Mouse (Mus musculus): ENCODE results near the gene Ftsj1. TPM values are rescaled to one million over a fixed set of nuclear protein-coding genes. Genes with fewer than 3 reads are reported as not detected.

Gene Ftsj1
- total and polyA plus RNA-seq, 3 experiments, result 51.8 to 124 TPM; not detected in 1

DNA sequence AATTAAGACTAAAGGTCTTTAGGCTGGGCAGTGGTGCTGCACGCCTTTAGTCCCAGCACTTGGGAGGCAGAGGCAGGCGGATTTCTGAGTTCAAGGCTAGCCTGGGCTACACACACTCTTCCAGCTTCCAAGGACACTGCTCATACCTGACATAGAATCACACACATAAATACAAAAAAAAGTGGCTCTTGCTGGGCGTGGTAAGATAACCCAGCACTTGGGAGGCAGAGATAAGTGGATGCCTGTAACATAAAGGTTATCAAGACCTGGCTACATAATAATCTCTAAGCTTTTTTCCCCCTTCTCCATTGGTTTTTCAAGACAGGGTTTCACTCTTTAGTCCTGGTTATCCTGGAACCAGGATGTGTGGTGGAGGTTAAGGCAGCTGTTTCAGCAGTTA lies 18.6 kb downstream of the Ftsj1 start:
- peaks cover 0 to 7% of the 10 kb centered on the region in 2 experiments; a peak in 2 of 4 replicates for H3K36me3 ChIP-seq (ENCODE audit: control insufficient read depth in 1 of 2, insufficient read depth in 2 of 2, low read length in 2 of 2)
- DNase-seq (ENCODE audit: low read depth, low spot score), result peak; percentile 45
- H3K9ac ChIP-seq (ENCODE audit: control insufficient read depth, low read depth, low read length, poor library complexity, severe bottlenecking), result no peak overlapping the region
- H3K79me2 ChIP-seq (ENCODE audit: control insufficient read depth, insufficient read depth, low read length, poor library complexity), result no peaks in the 10 kb centered on the region
- no peaks in the 10 kb centered on the region for H3K9me3 ChIP-seq (replicated peaks; ENCODE audit: insufficient read depth, low read length)
- H3K4me1 ChIP-seq (ENCODE audit: control insufficient read depth in 1 of 2, insufficient read depth in 2 of 2, low read length in 2 of 2), result peaks cover 5 to 8% of the 10 kb centered on the region in 2 experiments
- H3K4me3 ChIP-seq (ENCODE audit: control insufficient read depth in 1 of 2, insufficient read depth in 1 of 2, low read depth in 2 of 2, low read length in 2 of 2), result no peak overlapping the region
- H3K27ac ChIP-seq (ENCODE audit: control insufficient read depth, low read depth, low read length), result no peak overlapping the region
- no peaks in the 10 kb centered on the region for H3K27me3 ChIP-seq (ENCODE audit: control insufficient read depth in 1 of 2, insufficient read depth in 2 of 2, low read length in 2 of 2)
- peak; percentile 82 for TF ChIP-seq GATA1 (IDR thresholded peaks at IDR 0.05; ENCODE audit: low read depth, low read length)
- no peak for TF ChIP-seq NRF1 (IDR thresholded peaks at IDR 0.05; ENCODE audit: insufficient read depth, low read depth, low read length, poor library complexity, severe bottlenecking)
- no peak for TF ChIP-seq USF2 (IDR thresholded peaks at IDR 0.05; ENCODE audit: borderline replicate concordance in 1 of 2, insufficient read depth in 1 of 2, low read depth in 1 of 2, low read length in 2 of 2)
- no peak for TF ChIP-seq TBP (IDR thresholded peaks at IDR 0.05; ENCODE audit: low read depth, low read length)
- no peak for TF ChIP-seq POLR2AphosphoS2 (IDR thresholded peaks at IDR 0.05; ENCODE audit: low read length)
- 0 out of 2 replicates have a peak, but pooled peaks have one; percentile 21 for TF ChIP-seq ETS1 (IDR thresholded peaks at IDR 0.05; ENCODE audit: low read depth, low read length)
- no peak for TF ChIP-seq MAFK (IDR thresholded peaks at IDR 0.05; ENCODE audit: borderline replicate concordance, low read depth, low read length)
- no peak for TF ChIP-seq USF1 (IDR thresholded peaks at IDR 0.05; ENCODE audit: low read depth, low read length)
- no peak for TF ChIP-seq HCFC1 (IDR thresholded peaks at IDR 0.05; ENCODE audit: low read depth, low read length)
- no peak for TF ChIP-seq CHD1 (IDR thresholded peaks at IDR 0.05; ENCODE audit: low read depth, low read length)
- TF ChIP-seq BHLHE40 (IDR thresholded peaks at IDR 0.05; ENCODE audit: borderline replicate concordance, low read depth, low read length), result no peak
- TF ChIP-seq MYB (IDR thresholded peaks at IDR 0.05; ENCODE audit: low read depth, low read length), result no peak
- no peak for TF ChIP-seq JUND (IDR thresholded peaks at IDR 0.05; ENCODE audit: low read depth, low read length)
- TF ChIP-seq TCF12 (IDR thresholded peaks at IDR 0.05; ENCODE audit: low read depth, low read length), result peak; percentile 82
- TF ChIP-seq GABPA (IDR thresholded peaks at IDR 0.05; ENCODE audit: low read depth, low read length), result no peak
- no peak for TF ChIP-seq CHD2 (IDR thresholded peaks at IDR 0.05; ENCODE audit: low read length)
- TF ChIP-seq ELF1 (IDR thresholded peaks at IDR 0.05; ENCODE audit: low read depth, low read length), result no peak
- TF ChIP-seq POLR2A (IDR thresholded peaks at IDR 0.05; ENCODE audit: control insufficient read depth in 1 of 2, insufficient read depth in 1 of 2, low read depth in 1 of 2, low read length in 2 of 2, poor library complexity in 1 of 2), result no peak
- no peak for TF ChIP-seq CTCF (IDR thresholded peaks at IDR 0.05 in 2 of 3, conservative IDR thresholded peaks at IDR 0.05 in 1 of 3; ENCODE audit: control insufficient read depth in 1 of 3, insufficient read depth in 1 of 3, low read depth in 2 of 3, low read length in 3 of 3, poor library complexity in 1 of 3, severe bottlenecking in 1 of 3)
- TF ChIP-seq MEF2A (IDR thresholded peaks at IDR 0.05; ENCODE audit: extremely low read depth, insufficient replicate concordance, low read depth, low read length, poor library complexity, severe bottlenecking), result 0 out of 2 replicates have a peak, but pooled peaks have one; percentile 10
- TF ChIP-seq MAZ (IDR thresholded peaks at IDR 0.05; ENCODE audit: low read depth, low read length), result no peak
- no peak; the same call in 1 of the 2 replicates for TF ChIP-seq SIN3A (IDR thresholded peaks at IDR 0.05; ENCODE audit: low read length)
- TF ChIP-seq MAX (IDR thresholded peaks at IDR 0.05; ENCODE audit: low read length), result no peak
- TF ChIP-seq UBTF (IDR thresholded peaks at IDR 0.05; ENCODE audit: borderline replicate concordance, insufficient read depth, low read depth, low read length), result no peak
- TF ChIP-seq POLR2AphosphoS5 (IDR thresholded peaks at IDR 0.05; ENCODE audit: borderline replicate concordance, low read depth, low read length), result no peak
- TF ChIP-seq MXI1 (IDR thresholded peaks at IDR 0.05; ENCODE audit: low read depth, low read length), result peak; percentile 29; the same call in 1 of the 2 replicates
- no peak for TF ChIP-seq RAD21 (IDR thresholded peaks at IDR 0.05; ENCODE audit: low read depth, low read length)
- peak; percentile 90 for TF ChIP-seq ZNF384 (IDR thresholded peaks at IDR 0.05; ENCODE audit: low read depth, low read length)
- peak; percentile 72 to 81 for TF ChIP-seq EP300 (IDR thresholded peaks at IDR 0.05; ENCODE audit: low read depth in 1 of 2, low read length in 2 of 2)
- 0 out of 2 replicates have a peak, but pooled peaks have one; percentile 15 for TF ChIP-seq TAL1 (IDR thresholded peaks at IDR 0.05; ENCODE audit: low read length)
- TF ChIP-seq ZMIZ1 (IDR thresholded peaks at IDR 0.05; ENCODE audit: low read depth, low read length), result no peak
- no peak for TF ChIP-seq E2F4 (IDR thresholded peaks at IDR 0.05; ENCODE audit: borderline replicate concordance, low read depth, low read length)
- no peak for TF ChIP-seq NELFE (IDR thresholded peaks at IDR 0.05; ENCODE audit: low read depth, low read length)
- no peak for TF ChIP-seq KAT2A (conservative IDR thresholded peaks at IDR 0.05; ENCODE audit: low read depth, low read length)
- no peak for TF ChIP-seq MYC (IDR thresholded peaks at IDR 0.05; ENCODE audit: low read depth, low read length)
- TF ChIP-seq ZC3H11A (IDR thresholded peaks at IDR 0.05; ENCODE audit: low read depth, low read length), result no peak
- TF ChIP-seq ZKSCAN1 (IDR thresholded peaks at IDR 0.05; ENCODE audit: low read depth, low read length), result no peak
- 0 out of 2 replicates have a peak, but pooled peaks have one; percentile 68 for TF ChIP-seq RCOR1 (IDR thresholded peaks at IDR 0.05; ENCODE audit: low read depth, low read length)
